Mouse (Mus musculus) lung, adult 2 months (tissue): ENCODE measurements around the gene Smg9.

Experiments used
- CTCF ChIP-seq: fragments of 200-500 bp; IDR thresholded peaks from 2 replicates; pipeline ENCODE4 v1.5.1; 2011; ENCODE audit warnings: mild to moderate bottlenecking, low read length, control low read depth; ENCODE audit not compliant: insufficient read depth
- POLR2A ChIP-seq: fragments of 200-500 bp; IDR thresholded peaks from 2 replicates; pipeline ENCODE4 v1.6.1; 2011; ENCODE audit warnings: low read depth, mild to moderate bottlenecking, control low read depth, low read length, borderline replicate concordance; ENCODE audit errors: extremely low read depth

- TF ChIP-seq POLR2A (no peak), CTCF (0 out of 2 replicates have a peak, but pooled peaks have one; percentile 8)
Measured at GRCm38 (mm10) chr7:24469126-24469525, 69.7 kb downstream of the Smg9 start.
